Mouse (Mus musculus) central nervous system, embryonic 11.5 days (tissue): ENCODE data around the gene Olfr437. TPM values are rescaled to one million over a fixed set of nuclear protein-coding genes. Genes with fewer than 3 reads are reported as not detected.

Experiments
- polyA plus RNA-seq: library from polyadenylated mRNA; depleted of rRNA; stranded (reverse); fragments of >200 nt; gene quantifications from 2 replicates; pipeline ENCODE4 v1.2.3, GENCODE M21; 2012; rRNA removed

Olfr437 gene
- not detected in 2 replicates for polyA plus RNA-seq

GRCm38 (mm10) chr6:43162982-43163381 is at the start of gene Olfr437:
Gene Olfr437, plus strand, starts transcription at chr6:43163282.

GRCm38 (mm10) chr6:43146267-43146666 is 16.8 kb upstream of the Olfr437 start, which contains the start of gene Olfr237-ps1:
Gene Olfr237-ps1, plus strand, starts transcription at chr6:43146567.

GRCm38 (mm10) chr6:43171840-43172239 is 8.8 kb downstream of the Olfr437 start, which contains the start of gene Olfr13:
Gene Olfr13, plus strand, starts transcription at chr6:43172140.

GRCm38 (mm10) chr6:43196781-43197180 is 33.7 kb downstream of the Olfr437 start, which contains the start of gene Olfr435:
Gene Olfr435, plus strand, starts transcription at chr6:43197146.

GRCm38 (mm10) chr6:43212873-43213272 is 49.8 kb downstream of the Olfr437 start, which contains the start of gene Olfr434:
Gene Olfr434, plus strand, starts transcription at chr6:43213021.

Other genes with a start within 250 kb of the Olfr437 start
- not detected in 2 replicates for gene Olfr446, start 241.9 kb upstream of the Olfr437 start, polyA plus RNA-seq
- gene Olfr444, start 214.2 kb upstream of the Olfr437 start, polyA plus RNA-seq: not detected in 2 replicates
- not detected in 2 replicates for gene Olfr441, start 56.9 kb upstream of the Olfr437 start, polyA plus RNA-seq
- not detected in 2 replicates for gene Olfr237-ps1, start 16.7 kb upstream of the Olfr437 start, polyA plus RNA-seq
- not detected in 2 replicates for gene Olfr13, start 8.9 kb downstream of the Olfr437 start, polyA plus RNA-seq
- not detected in 2 replicates for gene Olfr435, start 33.9 kb downstream of the Olfr437 start, polyA plus RNA-seq
- gene Olfr434, start 49.7 kb downstream of the Olfr437 start, polyA plus RNA-seq: not detected in 2 replicates
- not detected in 2 replicates for gene Olfr47, start 68.2 kb downstream of the Olfr437 start, polyA plus RNA-seq
- gene Arhgef5, start 102.3 kb downstream of the Olfr437 start, polyA plus RNA-seq: 5.8 and 8.8 TPM in 2 replicates
- gene Nobox, start 146.3 kb downstream of the Olfr437 start, polyA plus RNA-seq: not detected in 2 replicates